ENCODE assay signal across 8 mouse cellular contexts in genomic region chr12:85032710-85033109, GRCm38 (mm10). TPM values are rescaled to one million over a fixed set of nuclear protein-coding genes. Genes with fewer than 3 reads are reported as not detected.
DNase-seq lines count a peak whose midpoint lies in the region; ATAC-seq and TF ChIP-seq lines count a peak whose summit lies in the region.

No protein-coding gene starts in this region.

- no peak overlapping the region for H3K27ac ChIP-seq in hindbrain, postnatal 0 days
- H3K27ac ChIP-seq in hindbrain, embryonic 12.5 days, result no peak overlapping the region

- H3K9ac ChIP-seq in hindbrain, postnatal 0 days (replicated peaks; ENCODE audit: low read length), result no peak overlapping the region
- no peak overlapping the region for H3K9ac ChIP-seq in hindbrain, embryonic 12.5 days

- no peaks in the 10 kb centered on the region for H3K27me3 ChIP-seq in hindbrain, postnatal 0 days (ENCODE audit: insufficient read depth, low read length)
- H3K27me3 ChIP-seq in hindbrain, embryonic 12.5 days, result no peaks in the 10 kb centered on the region

- intact Hi-C loops in left cerebral cortex, postnatal 25 days (cut with DNase I), result no loop called here

- no peak for ATAC-seq in hindbrain, postnatal 0 days
- no peak for ATAC-seq in hindbrain, embryonic 12.5 days (ENCODE audit: low FRiP score)

- peaks cover 21% of the 10 kb centered on the region for H3K36me3 ChIP-seq in hindbrain, postnatal 0 days (ENCODE audit: insufficient read depth, low read length)
- H3K36me3 ChIP-seq in hindbrain, embryonic 12.5 days, result peaks cover 37% of the 10 kb centered on the region

- H3K4me2 ChIP-seq in hindbrain, postnatal 0 days (ENCODE audit: low read depth, low read length), result no peak overlapping the region
- no peak overlapping the region for H3K4me2 ChIP-seq in hindbrain, embryonic 12.5 days (replicated peaks)

- TF ChIP-seq CTCF in hindbrain, postnatal 0 days (IDR thresholded peaks at IDR 0.05; ENCODE audit: low read depth), result peak; percentile 63

- no peaks in the 10 kb centered on the region for H3K9me3 ChIP-seq in hindbrain, postnatal 0 days (ENCODE audit: low read length)
- H3K9me3 ChIP-seq in hindbrain, embryonic 12.5 days (replicated peaks), result 0 out of 2 replicates have a peak, but pooled peaks cover 3% of the 10 kb centered on the region

- no peak overlapping the region for H3K4me3 ChIP-seq in hindbrain, postnatal 0 days (ENCODE audit: low read length)
- no peak overlapping the region for H3K4me3 ChIP-seq in hindbrain, embryonic 12.5 days

- peak; percentile 41 for DNase-seq in hindbrain, postnatal 0 days (ENCODE audit: low spot score)
- DNase-seq in B cell, adult 2 months, result peak; percentile 45 to 49
- peak; percentile 54 for DNase-seq in NIH3T3 (ENCODE audit: low read depth)
- DNase-seq in kidney, postnatal 14 days, result peak; percentile 5
- DNase-seq in thymus, postnatal 0 days (ENCODE audit: low spot score), result peak; percentile 40
- no peak for DNase-seq in frontal cortex, postnatal 14 days (ENCODE audit: low spot score in 2 of 2)
- DNase-seq in left cerebral cortex, postnatal 25 days (ENCODE audit: low spot score in 2 of 2), result no peak

- H3K4me1 ChIP-seq in hindbrain, postnatal 0 days (ENCODE audit: insufficient read depth, low read length), result no peaks in the 10 kb centered on the region
- H3K4me1 ChIP-seq in hindbrain, embryonic 12.5 days, result no peaks in the 10 kb centered on the region

- 100% methylated on average over 2 of the region's 2 CpGs for WGBS in hindbrain, postnatal 0 days
- 97% methylated on average over 2 of the region's 2 CpGs for WGBS in hindbrain, embryonic 12.5 days

RNA-seq across cellular contexts. Expression of gene Ylpm1, which starts 36.6 kb away (rescaled TPM):
- total RNA-seq in hindbrain, postnatal 0 days (2014; rRNA removed), result 30.5 and 35.8 TPM in 2 replicates
- 23.5 and 24.4 TPM in 2 replicates for polyA plus RNA-seq in hindbrain, postnatal 0 days (2015; fragmentation: Nextera tagmentation; extraction: Ambion mirVana)
- polyA plus RNA-seq in hindbrain, embryonic 12.5 days (2016; fragmentation: Nextera tagmentation; extraction: Ambion mirVana), result 38.5 and 40.3 TPM in 2 replicates
- 20.1 and 23.5 TPM in 2 replicates for polyA plus RNA-seq in thymus, postnatal 0 days (2015; fragmentation: Nextera tagmentation; extraction: Ambion mirVana)
- total RNA-seq in left cerebral cortex, postnatal 25 days (2021), result 100 to 1,000 TPM; 111 to 126 TPM

Comparison
In these comparisons a context has a peak if more than half of its experiments do, and no peak if none do; other contexts are left out.
1. DNase-seq: peak in hindbrain, postnatal 0 days (single experiment), B cell, adult 2 months (2 of 2), NIH3T3 (single experiment), kidney, postnatal 14 days (single experiment) and thymus, postnatal 0 days (single experiment); none in frontal cortex, postnatal 14 days (0 of 2) and left cerebral cortex, postnatal 25 days (0 of 2).